Mouse (Mus musculus): Measurements from ENCODE around the gene Psmb8.

DNA sequence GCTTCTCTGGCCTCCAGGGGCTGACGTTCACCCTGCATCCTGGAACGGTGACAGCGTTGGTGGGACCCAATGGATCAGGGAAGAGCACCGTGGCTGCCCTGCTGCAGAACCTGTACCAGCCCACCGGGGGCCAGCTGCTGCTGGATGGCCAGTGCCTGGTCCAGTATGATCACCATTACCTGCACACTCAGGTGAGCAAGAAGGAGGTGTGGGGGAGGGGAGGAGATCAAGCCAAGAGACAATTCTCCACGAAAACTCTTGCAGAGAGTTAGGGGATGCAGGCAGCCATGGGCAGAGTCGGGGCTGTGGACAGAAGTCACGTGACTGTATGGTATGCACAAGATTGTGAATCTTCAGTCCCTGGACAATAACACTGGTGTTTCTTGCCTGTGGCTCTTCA, 4.1 kb upstream of the Psmb8 start:
- no peak for TF ChIP-seq CTCF (IDR thresholded peaks at IDR 0.05; ENCODE audit: borderline replicate concordance, insufficient read depth, low read length)
- TF ChIP-seq POLR2A (IDR thresholded peaks at IDR 0.05; ENCODE audit: low read depth, low read length): no peak
